Mouse (Mus musculus): Measurements from ENCODE around the gene Sidt2. TPM values are rescaled to one million over a fixed set of nuclear protein-coding genes. Genes with fewer than 3 reads are reported as not detected.

The Sidt2 gene
- total RNA-seq, 2 experiments from 2014 or later = 80.0 to 97.1 TPM

DNA sequence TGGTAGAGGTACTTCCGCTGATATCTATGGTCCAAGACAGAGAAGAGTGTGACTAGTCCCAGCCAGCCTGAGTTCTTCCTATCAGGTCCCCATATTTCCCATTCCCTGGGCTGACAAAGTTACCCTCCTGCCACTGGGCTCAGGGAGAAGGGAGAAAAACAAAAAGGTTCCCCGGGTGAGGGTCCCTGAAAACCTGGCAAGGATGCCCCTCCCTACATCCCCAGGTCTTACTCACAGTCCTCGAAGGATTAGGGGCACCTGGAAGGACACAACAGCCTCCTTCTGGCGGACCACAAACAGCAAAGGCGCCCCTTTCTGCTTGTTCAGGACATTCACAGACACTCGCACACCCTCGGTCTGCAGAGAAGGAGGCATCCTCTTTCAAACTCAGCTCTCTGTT is 2.2 kb downstream of the Sidt2 start:
- intact Hi-C loops (cut with DNase I) = no loop called here
- no peak for DNase-seq

DNA sequence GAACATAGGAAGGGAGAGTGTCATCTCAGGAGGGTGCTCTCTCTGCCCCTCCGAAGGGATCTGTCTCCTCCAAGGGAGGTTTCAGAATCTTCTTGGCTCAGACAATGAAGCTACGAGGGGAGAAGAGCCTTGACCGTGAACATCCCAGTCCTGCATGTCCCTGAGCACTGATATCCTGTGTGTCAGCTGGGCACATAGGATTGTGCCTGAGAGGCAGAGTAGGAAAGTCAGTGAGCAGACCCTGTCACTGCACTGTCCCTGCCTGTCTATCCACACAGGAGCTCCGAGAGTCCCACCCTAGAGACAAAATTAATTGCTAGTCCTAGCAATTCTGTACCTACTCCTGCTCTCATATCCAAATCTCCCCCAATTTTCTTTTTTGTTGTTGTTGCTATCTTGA is 3.0 kb downstream of the Sidt2 start:
- no peak for DNase-seq
- intact Hi-C loops (cut with DNase I) = no loop called here

DNA sequence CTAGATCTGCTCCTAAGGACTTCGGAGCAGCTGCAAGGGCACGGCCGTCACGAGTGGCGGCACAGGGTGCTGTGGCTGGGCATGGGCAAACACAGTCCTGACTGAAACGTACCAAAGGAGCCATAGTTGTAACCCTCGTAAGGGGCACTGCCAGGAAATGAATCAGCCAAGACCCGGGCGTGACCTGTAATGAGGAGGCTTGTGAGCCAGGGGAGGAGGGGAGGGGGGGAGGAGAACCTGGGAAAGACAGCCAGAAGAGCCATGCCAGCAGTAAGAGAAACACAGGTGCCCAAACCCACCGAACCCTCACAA is 8.2 kb downstream of the Sidt2 start:
- intact Hi-C loops (cut with DNase I) = no loop called here
- no peak for DNase-seq

DNA sequence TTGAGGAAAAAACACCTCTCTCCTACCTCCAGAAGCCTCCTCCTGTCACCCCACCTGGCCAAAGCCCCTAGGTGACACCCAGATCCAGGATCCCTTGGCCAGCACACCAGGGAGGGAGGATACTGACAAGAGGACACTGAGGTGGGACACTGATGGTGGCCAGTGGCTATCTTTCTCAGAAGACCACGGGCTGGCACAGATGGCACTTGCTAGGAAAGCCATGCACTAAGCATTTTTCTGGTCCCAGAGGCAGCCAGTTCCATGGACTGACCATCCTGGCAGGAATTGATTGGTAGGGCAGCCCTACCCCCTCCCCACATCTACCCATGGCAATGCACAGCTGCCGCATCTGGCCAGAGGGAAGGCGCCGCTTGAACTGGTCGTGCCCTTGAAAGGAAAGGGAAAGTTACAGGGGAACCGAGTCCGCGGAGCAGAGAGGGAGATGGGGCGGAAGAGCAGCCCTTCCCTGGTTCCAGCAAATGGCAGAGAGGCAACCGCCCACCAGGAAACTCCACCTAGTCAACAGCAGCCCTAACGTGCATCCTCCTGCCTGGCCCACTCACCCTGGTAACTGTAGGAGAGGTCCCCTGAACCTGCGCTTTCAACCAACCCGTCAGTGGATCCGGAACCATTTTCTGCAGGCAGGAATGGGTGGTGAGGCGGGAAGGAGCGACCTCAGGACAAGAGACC is 8.7 kb downstream of the Sidt2 start:
- no peak for DNase-seq
- intact Hi-C loops (cut with DNase I) = no loop called here

DNA sequence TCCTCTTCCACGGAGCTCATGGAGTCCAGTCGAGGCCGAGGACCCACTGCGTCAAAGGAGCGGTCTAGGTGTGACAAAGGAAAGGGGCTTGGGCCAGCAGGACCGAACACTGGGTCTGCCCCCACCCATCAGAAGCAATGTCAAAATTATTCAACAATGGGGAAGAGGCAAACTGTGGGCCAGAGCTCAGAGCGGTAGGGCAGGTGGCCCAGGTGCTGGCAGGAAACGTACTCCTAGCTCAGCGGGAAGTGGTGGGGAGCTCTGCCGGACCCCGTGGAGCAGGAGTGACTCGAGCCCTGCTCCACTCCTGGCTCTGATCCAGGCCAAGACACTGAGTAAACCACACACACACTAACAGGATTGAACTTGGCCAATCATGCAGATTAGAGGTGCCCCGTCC is 9.3 kb downstream of the Sidt2 start:
- no peak for DNase-seq
- intact Hi-C loops (cut with DNase I) = no loop called here

DNA sequence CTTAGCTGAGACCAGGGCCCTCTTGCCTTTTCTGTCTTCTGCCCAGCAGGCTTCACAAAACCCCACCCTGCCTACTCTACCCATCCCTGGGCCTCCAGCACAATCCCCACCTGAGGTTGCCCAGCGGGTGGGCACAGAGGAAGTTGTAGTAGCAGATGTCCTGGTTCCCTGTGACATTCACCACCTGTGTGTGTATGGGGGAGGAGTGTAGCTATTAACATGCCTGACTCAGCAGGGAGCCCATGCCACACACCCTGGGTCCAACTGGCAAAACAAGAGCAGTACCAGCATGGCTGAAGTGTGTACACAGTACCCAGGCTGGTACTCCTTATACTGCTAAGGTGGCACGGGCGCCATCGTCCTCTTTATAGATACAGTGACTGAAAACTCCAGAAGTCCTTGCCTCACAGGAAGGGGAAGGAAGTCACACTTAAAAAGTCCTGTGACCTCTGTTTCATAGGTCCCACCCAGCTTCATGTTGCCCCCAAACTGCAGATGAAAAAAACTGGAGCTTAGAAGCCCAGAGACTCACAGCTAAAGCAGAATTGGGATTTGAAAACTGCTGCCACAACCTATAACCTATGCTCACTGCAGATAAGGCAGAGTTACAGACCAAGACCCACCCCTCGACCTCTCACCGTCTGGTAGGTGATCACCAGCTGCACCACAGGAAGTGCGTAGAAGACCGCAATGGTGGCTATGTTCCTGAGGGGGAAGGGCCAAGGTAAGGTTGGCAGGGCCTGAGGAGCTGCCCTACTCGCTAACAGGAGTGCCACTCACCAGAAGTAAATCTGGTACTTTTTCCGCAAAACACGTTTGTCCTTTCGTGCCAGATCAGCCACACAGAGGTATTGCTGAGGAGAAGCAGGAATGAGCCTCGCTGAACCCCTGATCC is 10.3 kb downstream of the Sidt2 start:
- DNase-seq = no peak
- intact Hi-C loops (cut with DNase I) = no loop called here

DNA sequence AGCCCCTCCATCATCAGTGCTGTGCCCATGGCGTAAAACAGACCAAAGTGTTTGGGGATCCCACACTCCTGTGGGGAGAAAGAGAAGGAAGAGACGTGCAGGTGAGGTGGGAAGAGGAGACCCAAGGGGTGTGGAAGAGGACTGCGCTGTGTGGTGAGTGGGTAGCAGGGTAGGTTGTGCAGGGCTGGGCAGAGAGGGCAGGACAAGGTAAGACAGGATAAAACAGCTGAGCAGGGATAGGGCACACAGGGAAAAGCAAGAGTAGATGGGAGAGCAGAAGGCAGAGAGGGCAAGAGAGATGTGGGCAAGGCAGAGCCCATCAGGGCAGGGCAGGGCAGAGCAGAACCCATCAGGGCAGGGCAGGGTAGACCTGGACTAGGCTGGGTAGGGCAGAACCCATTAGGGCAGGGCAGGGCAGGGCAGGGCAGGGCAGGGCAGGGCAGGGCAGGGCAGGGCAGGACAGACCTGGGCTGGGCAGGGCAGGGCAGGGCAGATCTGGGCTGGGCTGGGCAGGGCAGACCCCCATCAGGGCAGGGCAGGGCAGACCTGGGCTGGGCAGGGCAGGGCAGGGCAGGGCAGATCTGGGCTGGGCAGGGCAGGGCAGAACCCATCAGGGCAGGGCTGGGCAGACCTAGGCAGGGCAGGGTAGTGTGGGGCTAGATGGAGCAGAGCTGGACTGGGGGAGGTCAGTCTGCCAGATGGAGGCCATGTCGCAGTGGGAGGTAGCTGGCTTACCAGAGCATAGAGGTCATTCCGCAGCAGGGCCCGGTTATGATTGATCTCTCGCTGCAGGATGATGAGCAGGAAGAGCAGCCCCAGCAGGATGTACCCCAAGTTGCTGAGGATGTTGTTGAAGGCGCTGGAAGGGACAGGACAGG is 11.2 kb downstream of the Sidt2 start:
- DNase-seq = no peak
- intact Hi-C loops (cut with DNase I) = no loop called here

DNA sequence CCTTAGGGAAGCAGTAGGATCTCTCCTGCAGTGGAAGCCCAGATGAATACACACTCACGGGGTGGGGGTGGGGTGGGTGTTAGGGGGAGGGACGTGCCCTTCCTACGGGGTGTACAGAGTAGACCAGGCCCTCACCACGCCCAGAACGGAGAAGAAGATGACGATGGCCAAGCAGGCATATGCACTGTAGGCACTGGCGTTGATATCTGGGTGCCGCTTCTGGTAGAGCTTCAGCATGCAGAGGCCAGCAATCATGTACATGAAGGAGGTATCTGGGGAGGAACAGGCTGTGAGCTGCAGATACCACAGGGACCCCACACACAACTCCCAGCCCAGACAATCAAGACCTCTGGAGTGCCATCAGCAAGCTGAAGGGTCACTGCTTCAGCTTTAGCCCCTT is 12.1 kb downstream of the Sidt2 start:
- DNase-seq = no peak
- intact Hi-C loops (cut with DNase I) = no loop called here

DNA sequence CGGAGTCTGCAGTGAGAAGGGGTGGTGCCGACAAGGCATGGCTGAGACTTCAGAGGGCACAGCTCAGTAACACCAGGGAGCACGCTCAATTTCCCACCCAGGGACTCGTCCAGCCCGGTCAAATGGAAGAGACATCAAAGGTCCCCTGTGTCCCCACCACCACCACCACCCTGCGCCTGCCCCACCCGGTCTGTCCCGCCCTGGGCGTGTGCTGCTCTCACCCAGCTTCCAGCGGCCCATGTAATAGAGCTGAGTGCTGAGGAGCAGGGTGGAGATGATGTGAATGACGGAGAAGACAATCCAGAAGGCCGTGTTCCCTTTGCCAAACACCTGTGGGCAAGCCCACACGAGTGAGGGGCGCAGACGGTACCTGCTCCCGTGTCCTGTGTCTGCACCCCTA is 12.6 kb downstream of the Sidt2 start:
- intact Hi-C loops (cut with DNase I) = no loop called here
- DNase-seq = no peak

DNA sequence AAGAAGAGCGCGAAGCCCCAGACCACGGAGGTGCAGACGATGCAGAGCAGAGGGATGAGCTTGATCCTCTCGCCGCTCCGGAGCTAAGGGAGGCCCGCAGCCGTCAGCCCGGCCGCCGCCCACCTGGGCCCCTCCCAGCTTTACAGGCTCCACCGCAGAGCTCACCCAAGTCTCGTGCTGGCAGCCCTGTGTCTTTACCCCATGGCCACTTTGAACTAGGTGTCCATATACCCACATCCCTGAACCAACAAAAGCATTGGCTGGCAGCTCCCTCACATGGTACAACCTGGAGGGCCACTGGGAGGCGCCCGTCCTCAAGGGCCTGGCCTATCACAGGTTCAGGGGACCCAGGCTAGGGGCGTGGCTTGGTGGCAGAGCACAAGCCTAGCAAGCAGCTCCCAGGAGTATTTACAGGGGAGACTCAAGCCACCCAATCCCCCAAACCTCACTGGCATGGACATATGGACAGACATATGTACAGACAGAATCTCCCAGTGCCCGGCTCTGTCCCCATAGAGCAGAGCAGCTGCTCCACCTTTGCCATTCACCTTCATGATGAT is 13.6 kb downstream of the Sidt2 start:
- intact Hi-C loops (cut with DNase I) = no loop called here
- peak; percentile 34 for DNase-seq

DNA sequence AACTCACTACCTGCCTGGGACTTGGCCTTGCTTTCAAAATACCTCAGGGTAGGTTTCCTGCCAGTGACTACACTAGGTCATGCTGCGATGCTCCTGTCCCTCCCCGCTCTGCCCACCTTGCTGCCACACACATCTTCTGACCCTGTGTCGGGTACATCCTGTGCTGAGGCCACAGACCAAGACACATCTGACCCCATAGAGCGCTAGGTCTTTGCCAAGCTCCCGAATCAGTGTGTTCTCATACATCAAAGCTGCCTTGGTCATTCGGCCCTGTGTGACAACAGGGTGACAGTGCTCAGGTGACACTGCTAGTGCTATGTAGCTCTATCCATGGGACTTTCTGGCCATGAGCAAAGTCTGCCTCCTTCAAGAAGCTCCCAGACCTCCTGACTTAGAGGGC is 15.3 kb downstream of the Sidt2 start:
- no peak for DNase-seq
- intact Hi-C loops (cut with DNase I) = no loop called here

DNA sequence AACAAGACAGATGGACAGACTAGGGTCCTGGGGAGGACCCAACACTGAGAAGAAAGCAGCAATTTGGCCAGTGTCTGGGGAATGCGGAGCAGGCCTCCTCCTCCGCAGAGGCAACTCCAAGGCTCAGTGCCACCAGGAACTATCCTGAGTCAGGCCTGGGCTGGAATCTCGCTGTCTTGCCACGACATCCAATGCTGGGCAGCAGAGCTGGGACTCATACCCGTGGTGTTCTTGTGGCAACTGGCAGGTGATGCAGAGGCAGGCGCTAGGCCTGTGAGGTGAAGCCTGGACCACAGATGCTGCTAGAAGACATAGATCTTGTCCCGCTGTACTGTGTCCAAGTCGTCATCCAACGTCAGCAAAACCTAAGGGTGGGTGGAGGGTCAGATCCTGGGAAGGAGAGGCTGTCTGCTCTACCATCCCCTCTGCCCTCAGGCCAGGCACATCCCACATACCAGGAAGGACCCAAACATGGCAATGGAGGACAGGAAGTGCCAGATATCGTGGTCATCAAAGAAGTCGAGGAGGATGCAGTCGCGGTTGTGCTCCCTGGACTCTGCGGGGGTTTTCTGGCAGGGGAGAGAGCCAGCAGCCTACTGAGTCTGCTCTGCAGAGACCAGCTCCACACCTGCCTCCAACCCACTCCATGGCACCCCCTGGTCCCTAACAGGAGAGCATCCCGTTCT is 16.0 kb downstream of the Sidt2 start:
- intact Hi-C loops (cut with DNase I) = no loop called here
- no peak for DNase-seq

DNA sequence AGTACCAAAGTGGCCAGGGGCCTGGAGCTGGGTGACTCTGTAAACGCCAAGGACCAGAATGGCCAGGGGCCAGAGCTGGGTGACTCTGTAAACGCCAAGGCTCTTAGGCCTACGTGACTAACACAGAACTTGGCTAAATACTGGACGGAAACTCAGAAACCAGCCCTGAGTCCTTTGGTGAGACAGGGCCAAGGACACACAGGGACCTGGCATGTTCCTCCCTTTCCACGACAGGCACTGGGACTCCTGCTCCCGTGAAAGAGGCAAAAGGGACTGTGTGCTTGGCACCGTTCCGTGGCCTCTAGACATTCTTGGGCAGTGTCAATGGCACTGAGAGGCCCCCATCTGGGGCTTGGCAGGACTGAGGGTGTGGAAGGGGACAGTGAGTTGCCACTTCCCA is 17.0 kb downstream of the Sidt2 start:
- intact Hi-C loops (cut with DNase I) = no loop called here
- peak; percentile 38 for DNase-seq

DNA sequence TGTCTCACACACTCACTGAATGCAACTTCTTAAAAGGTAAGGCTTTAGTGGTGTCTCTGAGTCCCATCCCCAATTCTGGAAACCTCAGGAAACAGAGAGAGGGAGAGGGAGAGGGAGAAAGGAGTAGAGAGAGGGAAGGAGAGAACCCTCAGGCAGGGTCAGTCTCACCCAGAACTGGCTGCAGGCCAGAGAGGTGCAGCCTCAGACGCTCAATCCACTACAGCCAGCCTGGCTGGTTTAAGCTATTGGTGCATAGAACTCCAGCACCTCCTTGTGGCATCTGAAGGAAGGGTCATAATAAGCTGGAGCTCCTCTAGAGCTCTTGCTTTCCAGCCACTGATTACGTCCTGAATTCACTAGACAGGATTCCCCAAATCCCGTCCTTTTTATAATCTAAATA is 18.2 kb downstream of the Sidt2 start:
- DNase-seq = peak; percentile 76
- intact Hi-C loops (cut with DNase I) = no loop called here

DNA sequence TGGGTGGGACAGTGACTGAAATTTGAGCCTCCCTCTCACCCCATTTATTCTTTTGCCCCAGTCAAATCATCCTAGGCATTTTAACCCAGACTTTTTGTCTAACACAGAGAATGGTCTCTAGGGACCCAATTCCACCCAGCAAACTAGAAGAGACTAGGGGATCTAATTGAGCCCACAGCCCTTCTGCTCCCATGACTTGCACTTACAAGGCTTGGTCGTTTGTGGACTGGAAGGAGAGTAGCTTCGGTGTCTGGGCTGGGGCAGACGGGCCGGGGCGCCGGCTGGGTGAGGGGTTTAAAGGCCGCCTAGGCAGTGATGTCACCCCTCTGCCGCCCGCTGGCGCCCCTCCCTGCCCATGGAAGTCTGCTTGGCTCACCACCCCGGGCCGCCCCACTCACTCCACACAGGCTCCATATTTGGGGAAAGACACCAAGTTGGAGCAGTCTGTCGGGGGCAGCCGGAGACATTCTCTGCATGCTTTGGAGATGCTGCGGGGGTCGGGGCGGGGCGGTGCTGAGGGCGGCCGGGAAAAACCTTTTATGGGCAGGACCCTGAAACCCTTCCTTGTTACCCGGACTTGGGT is 19.3 kb downstream of the Sidt2 start, which contains the start of gene Tagln:
TSS of gene Tagln (minus strand) at position 431 of the 583 bp plus-strand sequence.
- no peak for DNase-seq
- intact Hi-C loops (cut with DNase I) = no loop called here

DNA sequence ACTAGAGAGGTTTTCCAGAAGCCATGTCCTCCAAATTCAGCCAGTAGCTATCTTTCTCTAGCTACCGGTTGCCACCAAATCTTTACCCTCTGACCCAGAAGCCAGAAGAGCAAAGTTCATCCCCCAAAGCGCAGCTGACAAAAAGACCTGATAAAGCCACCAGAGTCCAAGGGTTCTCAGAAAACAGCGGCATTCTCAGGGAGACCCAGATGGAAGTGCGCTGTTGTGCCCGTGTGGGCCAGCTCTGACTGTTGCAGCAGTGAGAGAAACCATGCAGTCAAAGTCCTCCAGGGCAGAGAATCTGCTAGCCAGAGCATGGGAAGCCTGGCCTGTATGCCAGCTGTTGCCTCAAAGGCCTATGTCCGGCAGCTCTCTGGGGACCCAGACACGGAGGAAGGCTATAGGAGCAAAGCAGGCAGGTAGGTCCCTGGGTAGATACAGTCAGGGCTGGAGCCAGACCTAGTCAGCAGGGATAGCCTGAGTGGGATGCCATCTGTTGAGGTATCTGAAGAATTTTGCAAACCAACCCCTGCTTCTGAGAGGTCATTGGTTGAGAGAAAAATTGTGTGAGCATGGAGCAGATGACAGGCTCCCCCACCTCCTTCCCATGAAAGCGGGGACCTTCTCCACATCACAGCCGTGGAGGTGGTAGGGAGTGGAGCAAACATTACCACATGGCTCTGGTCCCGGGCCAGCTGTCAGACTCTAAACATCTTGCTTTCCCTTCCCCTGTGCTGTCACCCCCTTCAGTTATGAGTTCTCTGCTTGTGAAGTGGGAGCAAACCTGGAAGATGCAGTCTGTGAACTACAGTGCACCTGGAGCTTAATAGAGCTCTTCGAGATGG is 22.3 kb downstream of the Sidt2 start:
- DNase-seq = no peak
- intact Hi-C loops (cut with DNase I) = no loop called here

DNA sequence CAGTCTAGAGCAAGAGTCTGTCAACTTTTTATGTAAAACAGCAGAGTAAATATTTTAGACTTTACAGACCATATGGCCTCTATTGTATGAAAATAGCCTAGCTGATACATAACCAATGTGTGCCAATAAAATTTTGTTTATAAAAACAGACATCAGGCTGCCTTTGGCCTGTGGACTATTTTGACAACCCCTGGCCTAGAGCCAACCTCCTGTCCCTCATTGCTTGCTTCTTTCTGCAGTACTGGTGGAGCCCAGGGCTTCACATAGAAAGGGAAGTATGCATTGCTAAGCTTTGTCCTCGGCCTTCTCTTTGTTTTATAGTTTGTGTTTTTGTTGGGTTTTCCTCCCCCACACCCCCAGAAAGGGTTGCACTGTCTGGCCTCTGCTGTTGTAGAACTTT is 23.1 kb downstream of the Sidt2 start:
- peak; percentile 23 for DNase-seq
- intact Hi-C loops (cut with DNase I) = no loop called here

DNA sequence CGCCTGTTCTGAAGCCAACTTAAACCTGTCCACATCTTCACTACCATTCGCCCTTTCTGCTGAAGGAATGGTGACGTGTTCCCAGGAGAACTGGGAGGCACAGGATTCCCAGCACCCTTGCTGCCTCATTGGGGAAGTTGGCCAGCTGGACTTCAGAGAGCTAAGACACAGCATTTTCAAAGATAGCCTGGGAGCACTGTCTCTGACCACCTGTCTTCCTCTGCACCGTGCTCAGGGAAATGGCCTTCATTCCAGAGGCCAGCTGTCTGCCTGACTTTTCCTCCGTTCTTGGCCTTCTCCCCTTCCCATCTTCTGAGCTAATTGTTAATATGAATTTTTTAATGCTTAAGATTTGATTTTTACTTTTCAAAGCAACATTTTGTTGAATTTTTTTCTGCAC is 25.8 kb downstream of the Sidt2 start:
- DNase-seq = no peak

DNA sequence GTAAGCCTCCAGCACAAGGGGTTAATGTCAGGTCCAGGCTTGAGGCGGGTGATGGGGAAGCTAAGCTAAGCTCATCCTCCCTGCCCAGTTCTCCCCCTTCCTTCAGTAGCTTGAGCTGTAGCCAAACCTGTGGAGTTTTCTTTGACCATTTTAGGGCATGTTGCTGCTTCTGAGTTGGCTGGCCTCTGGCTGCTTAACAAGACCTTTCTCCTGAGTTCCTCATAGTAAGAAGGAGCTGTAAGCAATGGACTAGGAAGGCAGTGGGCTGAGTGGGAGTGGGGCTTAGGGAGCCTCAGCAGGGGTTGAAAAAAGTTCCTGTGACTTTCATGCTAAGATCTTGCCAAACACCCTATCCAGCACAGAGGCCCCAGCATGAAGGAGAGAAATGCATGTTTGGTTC is 35.2 kb downstream of the Sidt2 start:
- intact Hi-C loops (cut with DNase I) = no loop called here

More for the DNA sequence above, 25.8 kb downstream of the Sidt2 start:
- intact Hi-C loops (cut with DNase I) = no loop called here

More for the DNA sequence above, 35.2 kb downstream of the Sidt2 start:
- no peak for DNase-seq

Measured in left cerebral cortex, postnatal 4 days (tissue).